Mouse (Mus musculus): ENCODE measurements around the gene Apobec1.

DNA sequence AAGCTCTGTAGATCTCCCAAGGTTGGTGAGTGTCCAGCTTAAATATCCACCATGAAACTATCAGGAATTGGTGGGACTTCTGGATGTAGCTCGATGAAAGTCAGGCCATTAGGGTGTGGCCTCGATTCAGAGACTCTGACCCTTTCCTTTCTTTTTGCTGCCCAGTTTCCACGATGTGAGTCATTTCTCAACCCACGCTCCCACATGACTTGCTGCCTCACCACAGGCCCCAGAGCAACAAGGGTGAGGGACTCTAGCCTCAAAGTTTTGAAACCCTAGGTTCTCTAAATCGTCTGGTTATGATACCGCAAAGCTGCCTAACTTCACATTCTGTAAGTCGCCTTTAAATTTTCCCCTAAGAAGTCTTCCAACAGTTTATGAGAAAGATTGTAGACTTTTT lies 33.1 kb upstream of the Apobec1 start:
- TF ChIP-seq GATA1 (IDR thresholded peaks at IDR 0.05; ENCODE audit: borderline replicate concordance, low read length), result no peak
- no peak for TF ChIP-seq CTCF (IDR thresholded peaks at IDR 0.05; ENCODE audit: low read depth, low read length)
